Mouse (Mus musculus) MEL (cell line): ENCODE data around the gene Kalrn. TPM values are rescaled to one million over a fixed set of nuclear protein-coding genes. Genes with fewer than 3 reads are reported as not detected.
"Not testable (repeated sequence)": the region's sequence is repeated elsewhere in the genome, so short reads cannot be mapped to it uniquely, and the experiment has no call there.

Experiments used
- DNase-seq: peaks from one replicate; pipeline ENCODE4 v3.0.0; 2011; ENCODE audit warnings: low read depth, low spot score
- H3K27ac ChIP-seq: 2 replicates; pipeline ENCODE4 v1.5.1; 2012; ENCODE audit warnings: low read depth, mild to moderate bottlenecking, control low read depth, low read length, moderate library complexity; ENCODE audit not compliant: control insufficient read depth
- H3K27me3 ChIP-seq, 2 experiments: fragments of 150-350 bp in 1 of 2; sonication (generic) in 1 of 2; 2 replicates each; pipeline ENCODE4 v1.6.1; 2012; ENCODE audit warnings: low read length in 2 of 2, mild to moderate bottlenecking in 2 of 2, improper control_type of control experiment in 1 of 2, moderate library complexity in 1 of 2; ENCODE audit not compliant: insufficient read depth in 2 of 2, control insufficient read depth in 1 of 2
- H3K36me3 ChIP-seq, 2 experiments: 2 replicates each; pipeline ENCODE4 v1.6.1; 2012 to 2014; ENCODE audit warnings: low read length in 2 of 2, improper control_type of control experiment in 1 of 2, inconsistent platforms in 1 of 2, mild to moderate bottlenecking in 1 of 2; ENCODE audit not compliant: insufficient read depth in 2 of 2, control insufficient read depth in 1 of 2
- H3K4me1 ChIP-seq, 2 experiments: fragments of 150-350 bp in 1 of 2; sonication (generic) in 1 of 2; 2 replicates each; pipeline ENCODE4 v1.6.1; 2012; ENCODE audit warnings: low read length in 2 of 2, improper control_type of control experiment in 1 of 2, mild to moderate bottlenecking in 1 of 2; ENCODE audit not compliant: insufficient read depth in 2 of 2, control insufficient read depth in 1 of 2
- H3K4me3 ChIP-seq, 2 experiments: fragments of 150-350 bp in 1 of 2; sonication (generic) in 1 of 2; 2 replicates each; pipeline ENCODE4 v1.5.1; 2012; ENCODE audit warnings: low read depth in 2 of 2, low read length in 2 of 2, mild to moderate bottlenecking in 2 of 2, moderate library complexity in 2 of 2, control low read depth in 1 of 2, improper control_type of control experiment in 1 of 2; ENCODE audit not compliant: control insufficient read depth in 1 of 2, insufficient read depth in 1 of 2
- H3K79me2 ChIP-seq: 2 replicates; pipeline ENCODE4 v1.6.1; 2012; ENCODE audit warnings: mild to moderate bottlenecking, low read length, moderate library complexity; ENCODE audit not compliant: control insufficient read depth, poor library complexity, insufficient read depth
- H3K9ac ChIP-seq: 2 replicates; pipeline ENCODE4 v1.6.1; 2012; ENCODE audit warnings: low read depth, mild to moderate bottlenecking, control low read depth, low read length, moderate library complexity; ENCODE audit not compliant: control insufficient read depth, poor library complexity, severe bottlenecking
- H3K9me3 ChIP-seq: fragments of 150-350 bp; sonication (generic); replicated peaks from 2 replicates; pipeline ENCODE4 v1.6.1; 2012; ENCODE audit warnings: mild to moderate bottlenecking, low read length, improper control_type of control experiment, moderate library complexity; ENCODE audit not compliant: insufficient read depth
- CHD2 ChIP-seq: IDR thresholded peaks from 2 replicates; pipeline ENCODE4 v1.6.1; 2011; ENCODE audit warnings: low read length, improper control_type of control experiment
- CTCF ChIP-seq, 3 experiments: IDR thresholded peaks in 2 of 3; conservative IDR thresholded peaks in 1 of 3; 2 replicates each; pipeline ENCODE4 v1.5.1; 2011 to 2012; ENCODE audit warnings: low read length in 3 of 3, low read depth in 2 of 3, mild to moderate bottlenecking in 2 of 3, improper control_type of control experiment in 1 of 3, inconsistent platforms in 1 of 3, mixed read lengths in 1 of 3, moderate library complexity in 1 of 3; ENCODE audit not compliant: control insufficient read depth in 1 of 3, insufficient read depth in 1 of 3, poor library complexity in 1 of 3, severe bottlenecking in 1 of 3
- E2F4 ChIP-seq: IDR thresholded peaks from 2 replicates; pipeline ENCODE4 v1.6.1; 2011; ENCODE audit warnings: low read depth, low read length, improper control_type of control experiment, borderline replicate concordance
- ETS1 ChIP-seq: IDR thresholded peaks from 2 replicates; pipeline ENCODE4 v1.6.1; 2012; ENCODE audit warnings: low read depth, mild to moderate bottlenecking, inconsistent platforms, low read length, improper control_type of control experiment, moderate library complexity
- GABPA ChIP-seq: IDR thresholded peaks from 2 replicates; pipeline ENCODE4 v1.6.1; 2012; ENCODE audit warnings: low read depth, mild to moderate bottlenecking, inconsistent platforms, low read length, improper control_type of control experiment, moderate library complexity
- GATA1 ChIP-seq: IDR thresholded peaks from 2 replicates; pipeline ENCODE4 v1.6.1; 2011; ENCODE audit warnings: low read depth, low read length, improper control_type of control experiment
- HCFC1 ChIP-seq: IDR thresholded peaks from 2 replicates; pipeline ENCODE4 v1.6.1; 2012; ENCODE audit warnings: low read depth, mild to moderate bottlenecking, inconsistent platforms, low read length, improper control_type of control experiment, moderate library complexity
- JUND ChIP-seq: IDR thresholded peaks from 2 replicates; pipeline ENCODE4 v1.6.1; 2011; ENCODE audit warnings: low read depth, mild to moderate bottlenecking, improper control_type of control experiment, low read length
- KAT2A ChIP-seq: conservative IDR thresholded peaks from 2 replicates; pipeline ENCODE4 v1.6.1; 2012; ENCODE audit warnings: low read depth, low read length, improper control_type of control experiment, inconsistent platforms
- MAX ChIP-seq: IDR thresholded peaks from 2 replicates; pipeline ENCODE4 v1.6.1; 2011; ENCODE audit warnings: low read length, improper control_type of control experiment
- MEF2A ChIP-seq: IDR thresholded peaks from 2 replicates; pipeline ENCODE4 v1.6.1; 2014; ENCODE audit warnings: low read depth, mild to moderate bottlenecking, inconsistent platforms, low read length, improper control_type of control experiment; ENCODE audit not compliant: poor library complexity, insufficient replicate concordance, severe bottlenecking; ENCODE audit errors: extremely low read depth
- MXI1 ChIP-seq: IDR thresholded peaks from 2 replicates; pipeline ENCODE4 v1.6.1; 2011; ENCODE audit warnings: mild to moderate bottlenecking, low read depth, low read length, improper control_type of control experiment
- MYB ChIP-seq: IDR thresholded peaks from 2 replicates; pipeline ENCODE4 v1.6.1; 2011; ENCODE audit warnings: mild to moderate bottlenecking, low read depth, low read length, improper control_type of control experiment
- MYC ChIP-seq: IDR thresholded peaks from 2 replicates; pipeline ENCODE4 v1.6.1; 2011; ENCODE audit warnings: low read depth, mild to moderate bottlenecking, low read length, improper control_type of control experiment, moderate library complexity
- POLR2A ChIP-seq, 2 experiments: IDR thresholded peaks; 2 replicates each; pipeline ENCODE4 v1.6.1; 2011 to 2012; ENCODE audit warnings: low read length in 2 of 2, mild to moderate bottlenecking in 2 of 2, control low read depth in 1 of 2, improper control_type of control experiment in 1 of 2, low read depth in 1 of 2, moderate library complexity in 1 of 2; ENCODE audit not compliant: control insufficient read depth in 1 of 2, insufficient read depth in 1 of 2, poor library complexity in 1 of 2
- POLR2AphosphoS5 ChIP-seq: IDR thresholded peaks from 2 replicates; pipeline ENCODE4 v1.6.1; 2012; ENCODE audit warnings: low read depth, borderline replicate concordance, mild to moderate bottlenecking, inconsistent platforms, low read length, moderate library complexity, mixed read lengths
- RAD21 ChIP-seq: IDR thresholded peaks from 2 replicates; pipeline ENCODE4 v1.6.1; 2011; ENCODE audit warnings: mild to moderate bottlenecking, low read depth, low read length, improper control_type of control experiment
- SMC3 ChIP-seq: IDR thresholded peaks from 2 replicates; pipeline ENCODE4 v1.6.1; 2011; ENCODE audit warnings: low read depth, low read length, improper control_type of control experiment
- TBP ChIP-seq: IDR thresholded peaks from 2 replicates; pipeline ENCODE4 v1.8.0; 2011; ENCODE audit warnings: low read depth, low read length, improper control_type of control experiment
- TCF12 ChIP-seq: IDR thresholded peaks from 2 replicates; pipeline ENCODE4 v1.6.1; 2014; ENCODE audit warnings: low read depth, mild to moderate bottlenecking, inconsistent platforms, low read length, improper control_type of control experiment, moderate library complexity
- USF1 ChIP-seq: IDR thresholded peaks from 2 replicates; pipeline ENCODE4 v1.6.1; 2014; ENCODE audit warnings: low read depth, mild to moderate bottlenecking, inconsistent platforms, low read length, improper control_type of control experiment, moderate library complexity
- ZC3H11A ChIP-seq: IDR thresholded peaks from 2 replicates; pipeline ENCODE4 v1.6.1; 2012; ENCODE audit warnings: low read depth, mild to moderate bottlenecking, inconsistent platforms, low read length, improper control_type of control experiment
- ZNF384 ChIP-seq: IDR thresholded peaks from 2 replicates; pipeline ENCODE4 v1.6.1; 2012; ENCODE audit warnings: low read depth, mild to moderate bottlenecking, inconsistent platforms, low read length, improper control_type of control experiment
- polyA plus RNA-seq, 2 experiments: library from polyadenylated mRNA; stranded (reverse) in 1 of 2; unstranded in 1 of 2; fragments of >175 nt in 1 of 2; fragments of >200 nt in 1 of 2; gene quantifications; 2 replicates each; pipeline versions ENCODE4 v1.2.1 to v1.2.4; 2012; ENCODE audit warnings: low replicate concordance in 2 of 2, low read depth in 1 of 2; ENCODE audit not compliant: insufficient read length in 2 of 2, insufficient read depth in 1 of 2, missing spikeins in 1 of 2
- total RNA-seq: library from RNA; depleted of rRNA; stranded (reverse); fragments of 300-350 nt; gene quantifications from 2 replicates; pipeline ENCODE4 v1.2.3, GENCODE M21; 2012

The Kalrn gene
- total and polyA plus RNA-seq, 3 experiments = 10.4 to 11.8 TPM; not detected in 1

DNA sequence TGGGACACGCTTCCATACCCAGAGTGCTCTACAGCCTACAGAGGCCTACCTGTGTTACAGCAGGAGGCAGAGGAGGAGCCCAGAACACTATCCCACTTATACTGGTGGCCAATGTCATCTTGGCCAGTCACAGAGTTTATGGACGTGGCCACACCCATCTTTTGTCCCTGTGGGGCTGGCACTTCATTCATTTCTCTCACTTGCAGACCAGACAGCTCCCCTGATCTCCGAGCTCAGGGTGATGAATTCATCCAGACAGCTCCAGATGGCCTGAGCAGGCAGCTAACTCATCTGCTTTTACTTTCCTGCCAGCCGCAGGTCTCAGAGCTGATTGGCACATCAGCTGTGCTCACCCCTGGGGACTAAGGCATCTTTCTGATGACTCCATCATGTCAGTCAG lies 267.7 kb downstream of the Kalrn start:
- no peak overlapping the region for H3K27ac ChIP-seq
- TF ChIP-seq MAX = no peak
- TF ChIP-seq MXI1 = no peak
- no peaks in the 10 kb centered on the region for H3K9me3 ChIP-seq

DNA sequence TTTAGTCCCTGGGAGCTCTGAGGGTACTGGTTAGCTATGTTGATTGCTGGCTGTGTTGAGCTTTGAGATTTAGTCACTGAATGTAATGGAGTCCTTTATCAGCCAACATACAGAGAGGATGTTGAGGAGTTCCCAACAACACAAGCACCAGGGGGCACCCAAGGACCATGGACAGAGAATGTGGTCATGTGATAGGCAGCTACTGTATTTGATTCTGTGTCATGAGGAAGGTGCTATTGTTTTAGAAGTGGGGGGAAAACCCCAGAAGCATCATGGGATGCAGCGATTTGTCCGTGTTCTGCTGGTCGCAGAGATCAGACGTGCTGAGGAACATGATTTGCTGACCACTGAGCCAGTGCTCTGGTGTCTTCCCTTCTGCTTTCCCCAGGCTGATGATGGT lies 269.5 kb downstream of the Kalrn start:
- H3K27ac ChIP-seq, H3K27me3 ChIP-seq, H3K4me1 ChIP-seq, DNase-seq, H3K79me2 ChIP-seq, H3K9ac ChIP-seq, H3K4me3 ChIP-seq, H3K9me3 ChIP-seq, H3K36me3 ChIP-seq: not testable (repeated sequence)
- TF ChIP-seq CTCF (IDR thresholded peaks at IDR 0.05 in 2 of 3, conservative IDR thresholded peaks at IDR 0.05 in 1 of 3; ENCODE audit: control insufficient read depth in 1 of 3, insufficient read depth in 1 of 3, low read depth in 2 of 3, low read length in 3 of 3, poor library complexity in 1 of 3, severe bottlenecking in 1 of 3) (peak in 2 of 3 experiments; percentile 7 to 30; a peak in 2 of 6 replicates), USF1 (peak; percentile 66), RAD21 (peak; percentile 34), SMC3 (peak; percentile 23; the same call in 1 of the 2 replicates)

More for the DNA sequence above, 267.7 kb downstream of the Kalrn start:
- Histone ChIP-seq H3K36me3 (no peaks in the 10 kb centered on the region), H3K27me3 (no peaks in the 10 kb centered on the region; a peak in 2 of 4 replicates), H3K4me3 (no peak overlapping the region), H3K9ac (no peak overlapping the region), H3K4me1 (no peaks in the 10 kb centered on the region), H3K79me2 (no peaks in the 10 kb centered on the region)
- no peak for DNase-seq

DNA sequence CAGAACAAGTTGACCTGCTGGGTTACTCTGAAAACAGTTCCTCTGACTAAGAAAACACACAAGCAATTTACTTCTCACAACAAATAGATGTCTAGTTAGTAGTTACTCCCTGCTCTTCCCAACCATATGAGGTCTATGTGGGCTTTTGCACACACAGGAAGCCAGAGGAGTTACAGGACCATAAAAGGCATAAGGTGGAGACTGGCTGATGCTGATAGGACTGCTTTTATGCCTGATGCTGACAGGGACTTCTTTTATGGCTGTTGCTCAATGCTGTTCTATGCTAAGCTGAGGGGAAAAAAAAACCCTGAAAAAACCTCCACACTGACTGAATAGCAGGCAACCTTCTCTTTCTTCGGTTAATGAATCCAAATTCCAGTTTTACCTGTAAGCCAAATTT lies 270.8 kb downstream of the Kalrn start:
- Histone ChIP-seq H3K79me2 (no peaks in the 10 kb centered on the region), H3K9ac (no peak overlapping the region), H3K36me3 (no peaks in the 10 kb centered on the region), H3K27ac (no peak overlapping the region), H3K4me1 (no peaks in the 10 kb centered on the region), H3K27me3 (no peaks in the 10 kb centered on the region; a peak in 1 of 4 replicates), H3K4me3 (no peak overlapping the region), H3K9me3 (no peaks in the 10 kb centered on the region)
- TF ChIP-seq KAT2A (no peak), MEF2A (no peak), MYB (no peak), ZC3H11A (no peak), TCF12 (no peak), ETS1 (no peak), GATA1 (no peak), CHD2 (no peak), ZNF384 (no peak), GABPA (no peak), POLR2A (IDR thresholded peaks at IDR 0.05; ENCODE audit: control insufficient read depth in 1 of 2, insufficient read depth in 1 of 2, low read depth in 1 of 2, low read length in 2 of 2, poor library complexity in 1 of 2) (no peak), HCFC1 (no peak), POLR2AphosphoS5 (no peak), MYC (no peak), TBP (no peak), E2F4 (no peak), JUND (no peak)
- no peak for DNase-seq
